Comparison of ENCODE assay signal across 21 mouse cellular contexts in genomic region chr7:36776956-36777355, GRCm38 (mm10).
A peak's percentile ranks its signal among the peaks of the same experiment; 100 is the strongest.
DNase-seq lines count a peak whose midpoint lies in the region; ATAC-seq lines count a peak whose summit lies in the region.
"Had no signal": no experiment of that assay in that cellular context is flagged by ENCODE, and none has a peak within 500 bp of the region (broad histone marks: within the 10 kb centered on the region; RNA-seq: fewer than 3 reads in every experiment).

No protein-coding gene starts in this region.

- WGBS in heart, embryonic 12.5 days = 73% methylated on average over 4 of the region's 4 CpGs
- 86% methylated on average over 4 of the region's 4 CpGs for WGBS in neural tube, embryonic 13.5 days

- no peak for ATAC-seq in heart, embryonic 12.5 days (ENCODE audit: insufficient number of reproducible peaks, low FRiP score)
- peak; percentile 17; the same call in 1 of the 2 replicates for ATAC-seq in neural tube, embryonic 13.5 days (ENCODE audit: low read depth)
- ATAC-seq: forebrain, embryonic 16.5 days had no signal

- H3K9ac ChIP-seq in heart, embryonic 12.5 days = no peak overlapping the region
- no peak overlapping the region for H3K9ac ChIP-seq in neural tube, embryonic 13.5 days

- H3K4me3 ChIP-seq in heart, embryonic 12.5 days = no peak overlapping the region
- H3K4me3 ChIP-seq in neural tube, embryonic 13.5 days = no peak overlapping the region
- H3K4me3 ChIP-seq: hindbrain, embryonic 10.5 days; layer of hippocampus, adult 2 months had no signal

- H3K9me3 ChIP-seq in heart, embryonic 12.5 days (replicated peaks) = 0 out of 2 replicates have a peak, but pooled peaks cover 4% of the 10 kb centered on the region
- peaks cover 3% of the 10 kb centered on the region; the same call in 1 of the 2 replicates for H3K9me3 ChIP-seq in neural tube, embryonic 13.5 days
- H3K9me3 ChIP-seq: hindbrain, embryonic 10.5 days had no signal

- H3K27ac ChIP-seq in heart, embryonic 12.5 days (ENCODE audit: poor library complexity, severe bottlenecking) = no peak overlapping the region
- no peak overlapping the region for H3K27ac ChIP-seq in neural tube, embryonic 13.5 days (replicated peaks)
- H3K27ac ChIP-seq: hindbrain, embryonic 10.5 days; layer of hippocampus, adult 2 months had no signal

- peak; percentile 31 to 37 for DNase-seq in cerebellum, postnatal 10 days
- no peak for DNase-seq in cerebellum, adult 9-10 months
- peak; percentile 24 to 44 for DNase-seq in heart, adult 9 months (ENCODE audit: low spot score in 2 of 2)
- DNase-seq in neural tube, embryonic 10.5 days (ENCODE audit: extremely low spot score, low spot score) = no peak
- peak; percentile 38 for DNase-seq in skeletal muscle tissue, adult 2 months (ENCODE audit: low read depth, low spot score)
- DNase-seq in urinary bladder, postnatal 4 days (ENCODE audit: low spot score in 2 of 2) = no peak
- DNase-seq: cerebellum, postnatal 25 days; embryo, embryonic 11 days; kidney, adult 2 months; kidney, postnatal 14 days; layer of hippocampus, postnatal 36 days; liver; thymus, postnatal 14 days had no signal

- no peaks in the 10 kb centered on the region for H3K4me1 ChIP-seq in heart, embryonic 12.5 days (replicated peaks)
- peaks cover 30% of the 10 kb centered on the region for H3K4me1 ChIP-seq in neural tube, embryonic 13.5 days (replicated peaks)

- no peaks in the 10 kb centered on the region for H3K27me3 ChIP-seq in heart, embryonic 12.5 days (replicated peaks)
- no peaks in the 10 kb centered on the region for H3K27me3 ChIP-seq in neural tube, embryonic 13.5 days
- H3K27me3 ChIP-seq: CH12.LX had no signal

- H3K4me2 ChIP-seq in heart, embryonic 12.5 days = no peak overlapping the region
- no peak overlapping the region for H3K4me2 ChIP-seq in neural tube, embryonic 13.5 days
- H3K4me2 ChIP-seq: heart, embryonic 11.5 days; midbrain, embryonic 11.5 days had no signal

- H3K36me3 ChIP-seq in heart, embryonic 12.5 days = no peaks in the 10 kb centered on the region
- 0 out of 2 replicates have a peak, but pooled peaks cover under 1% of the 10 kb centered on the region for H3K36me3 ChIP-seq in neural tube, embryonic 13.5 days
- H3K36me3 ChIP-seq: hindbrain, embryonic 10.5 days had no signal

Comparison
In these comparisons a context has a peak if more than half of its experiments do, and no peak if none do; other contexts are left out.
1. DNase-seq: peak in cerebellum, postnatal 10 days (2 of 2), heart, adult 9 months (2 of 2) and skeletal muscle tissue, adult 2 months (single experiment); none in cerebellum, adult 9-10 months (single experiment), neural tube, embryonic 10.5 days (single experiment) and urinary bladder, postnatal 4 days (0 of 2).